Mouse (Mus musculus) heart, adult 11 months (tissue): ENCODE data around the gene Psg16.

ENCODE experiments used
- DNase-seq: peaks from one replicate; pipeline ENCODE4 v3.0.0; 2022

Psg16 gene

DNA sequence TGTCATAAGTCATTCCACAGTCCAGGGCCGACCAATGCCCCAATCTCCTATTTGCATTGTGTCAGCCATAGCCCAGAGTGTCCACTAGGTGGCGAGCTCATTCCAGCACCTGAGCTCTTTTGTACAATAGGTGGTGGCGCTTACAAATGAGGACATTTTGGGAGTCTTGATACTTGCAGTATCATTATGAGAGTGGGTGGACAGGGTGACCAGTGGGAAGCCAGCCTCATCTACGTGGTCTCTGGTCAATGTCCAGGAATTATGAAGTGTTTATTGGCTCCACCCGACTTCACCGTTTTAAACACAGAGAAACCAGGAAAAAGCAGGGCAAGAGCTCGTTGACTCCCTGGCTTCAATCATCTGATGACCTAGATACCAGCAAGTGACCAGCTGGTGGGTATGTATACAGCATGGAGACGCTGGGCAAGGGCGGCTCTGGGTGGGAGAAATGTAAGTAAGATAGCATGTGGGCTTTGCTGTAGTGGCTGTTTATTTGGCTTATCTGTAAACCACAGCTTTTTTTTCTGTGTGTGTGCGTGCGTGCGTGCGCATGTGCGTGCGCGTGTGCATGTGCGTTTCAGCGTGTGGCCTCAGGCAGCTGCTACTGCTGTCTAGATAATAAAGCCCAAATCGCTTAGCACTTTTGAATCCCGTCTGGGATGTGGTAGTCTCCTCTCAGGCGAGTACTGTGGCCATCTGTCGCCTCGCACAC, at the start of gene Psg16:
Psg16 (plus strand) TSS at position 137 of the 712 bp plus-strand sequence.
- peak; percentile 88 for DNase-seq

DNA sequence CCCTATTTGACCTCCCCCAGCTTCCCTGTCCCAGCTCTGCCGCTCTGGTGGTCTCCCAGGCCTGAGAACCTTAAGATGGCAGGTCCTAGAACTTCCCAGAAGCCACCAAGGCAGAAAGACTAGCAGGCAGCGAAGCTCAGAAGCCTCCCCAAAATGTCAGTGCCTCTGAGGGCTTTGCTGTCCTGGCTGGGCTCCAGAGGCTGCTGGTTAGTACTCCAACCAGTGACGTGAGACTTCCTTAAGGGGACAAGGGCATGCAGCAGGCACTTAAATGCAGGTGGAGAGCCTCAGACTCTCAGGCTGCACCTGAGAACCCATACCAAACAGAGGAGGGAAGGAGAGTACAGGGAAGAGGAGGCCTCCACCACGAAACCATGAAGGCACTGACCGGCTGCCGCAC, 49.7 kb upstream of the Psg16 start:
- no peak for DNase-seq

- DNase-seq, result peak; percentile 97
Observed at GRCm38 (mm10) chr7:17024814-17025504, 48.9 kb upstream of the Psg16 start.

DNA sequence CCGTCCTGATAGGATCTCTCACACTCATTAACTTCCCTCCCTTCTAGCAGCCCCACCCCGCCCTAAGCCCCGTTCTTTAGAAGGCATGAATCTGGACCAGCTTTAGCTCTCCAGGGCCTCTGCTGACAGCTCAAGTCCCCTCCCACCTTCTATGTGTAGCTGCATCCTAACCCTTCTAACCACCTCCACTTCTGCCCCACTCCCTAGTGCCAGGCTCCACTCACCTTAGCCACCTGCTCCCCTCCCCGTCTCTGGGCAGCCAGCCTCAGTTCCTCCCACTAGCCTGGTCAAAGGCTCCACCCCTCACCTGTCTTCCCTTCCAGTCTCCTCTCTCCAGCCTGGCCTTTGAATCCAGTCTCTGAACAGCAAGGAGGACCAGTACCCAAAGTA, 48.3 kb upstream of the Psg16 start:
- DNase-seq, result no peak

GRCm38 (mm10) chr7:17025896-17026622, 47.8 kb upstream of the Psg16 start:
- DNase-seq, result no peak

- no peak for DNase-seq
Observed at GRCm38 (mm10) chr7:17026710-17027587, 46.9 kb upstream of the Psg16 start.

- peak; percentile 99 for DNase-seq
Observed at GRCm38 (mm10) chr7:17027588-17028343, 46.1 kb upstream of the Psg16 start, which contains the start of gene Ppp5c. TSS of gene Ppp5c (minus strand) at chr7:17027924.

GRCm38 (mm10) chr7:17028923-17029322, 44.9 kb upstream of the Psg16 start:
- DNase-seq, result peak; percentile 83

DNA sequence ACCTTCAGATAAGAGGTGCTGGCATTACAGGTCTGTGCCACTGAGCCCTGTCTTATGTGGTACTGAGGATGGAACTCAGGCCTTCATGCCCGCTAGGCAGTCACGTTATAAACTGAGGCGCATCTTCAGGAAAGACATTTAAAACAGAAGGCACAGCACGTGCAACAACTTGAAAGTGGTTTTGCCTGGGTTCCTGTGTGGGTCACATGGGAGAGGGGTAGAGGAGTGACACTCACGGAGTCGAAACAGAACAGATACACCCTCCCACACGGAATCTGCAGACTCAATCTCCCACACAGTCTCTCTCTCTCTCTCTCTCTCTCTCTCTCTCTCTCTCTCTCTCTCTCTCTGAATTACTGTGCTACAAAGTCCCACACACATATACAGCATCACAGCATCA, 43.6 kb upstream of the Psg16 start:
- no peak for DNase-seq

DNA sequence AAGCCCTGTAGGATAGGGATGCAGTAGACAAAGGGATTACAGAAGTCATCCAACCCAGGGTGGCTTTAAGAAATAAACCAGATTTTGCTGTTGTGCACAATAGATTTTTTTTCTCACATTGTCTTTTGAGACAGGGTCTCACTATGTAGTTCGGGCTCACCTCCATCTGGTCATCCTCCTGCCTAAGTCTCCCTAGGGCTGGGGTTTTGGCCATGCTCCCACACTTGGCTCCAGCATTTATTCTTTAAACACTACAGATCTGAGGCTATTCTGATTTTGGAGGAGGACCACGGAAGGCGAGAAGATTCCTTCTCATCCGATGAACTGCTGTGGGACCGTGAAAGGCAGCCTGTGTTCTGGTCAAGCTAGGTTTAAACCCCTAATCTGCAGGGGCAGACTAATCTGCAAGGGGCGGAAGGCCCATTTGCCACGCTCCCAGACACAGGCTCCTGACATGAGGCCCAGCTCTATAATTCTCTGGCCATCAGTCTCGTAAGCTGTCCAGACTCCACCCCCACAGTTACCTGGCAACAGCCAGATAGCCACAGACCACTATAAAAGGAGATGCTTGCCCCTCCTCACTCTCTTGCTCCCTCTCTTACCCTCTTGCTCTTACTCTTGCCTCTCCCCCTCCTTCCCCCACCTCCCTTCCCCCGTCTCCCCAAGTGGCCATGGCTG, 35.7 kb upstream of the Psg16 start:
- no peak for DNase-seq

- no peak for DNase-seq
Observed at GRCm38 (mm10) chr7:17039373-17039772, 34.5 kb upstream of the Psg16 start.

GRCm38 (mm10) chr7:17045743-17046142, 28.1 kb upstream of the Psg16 start:
- peak; percentile 68 for DNase-seq

- DNase-seq, result peak; percentile 78
Observed at GRCm38 (mm10) chr7:17047041-17047682, 26.7 kb upstream of the Psg16 start.

GRCm38 (mm10) chr7:17048431-17049190, 25.2 kb upstream of the Psg16 start:
- DNase-seq, result peak; percentile 82

DNA sequence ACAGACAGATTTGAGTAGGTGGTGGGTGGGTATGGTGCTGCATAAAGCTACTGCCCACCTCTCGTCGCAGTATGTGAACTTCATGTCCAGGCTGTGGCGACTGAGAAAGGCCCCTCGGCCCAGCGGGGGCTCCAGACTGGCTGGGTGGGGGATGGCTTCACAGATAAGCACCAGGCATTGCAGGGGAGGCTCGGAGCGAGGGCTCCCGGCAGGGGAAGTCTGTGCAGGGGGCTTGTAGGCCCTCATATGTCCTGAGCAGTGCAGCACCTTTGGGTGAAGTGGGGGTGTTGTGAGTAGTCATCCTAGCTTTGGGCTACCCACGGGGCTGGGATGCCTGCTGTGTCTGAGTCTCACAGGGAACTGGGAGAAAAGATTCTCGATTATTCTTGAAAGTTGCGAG, 23.3 kb upstream of the Psg16 start:
- DNase-seq, result peak; percentile 88

DNA sequence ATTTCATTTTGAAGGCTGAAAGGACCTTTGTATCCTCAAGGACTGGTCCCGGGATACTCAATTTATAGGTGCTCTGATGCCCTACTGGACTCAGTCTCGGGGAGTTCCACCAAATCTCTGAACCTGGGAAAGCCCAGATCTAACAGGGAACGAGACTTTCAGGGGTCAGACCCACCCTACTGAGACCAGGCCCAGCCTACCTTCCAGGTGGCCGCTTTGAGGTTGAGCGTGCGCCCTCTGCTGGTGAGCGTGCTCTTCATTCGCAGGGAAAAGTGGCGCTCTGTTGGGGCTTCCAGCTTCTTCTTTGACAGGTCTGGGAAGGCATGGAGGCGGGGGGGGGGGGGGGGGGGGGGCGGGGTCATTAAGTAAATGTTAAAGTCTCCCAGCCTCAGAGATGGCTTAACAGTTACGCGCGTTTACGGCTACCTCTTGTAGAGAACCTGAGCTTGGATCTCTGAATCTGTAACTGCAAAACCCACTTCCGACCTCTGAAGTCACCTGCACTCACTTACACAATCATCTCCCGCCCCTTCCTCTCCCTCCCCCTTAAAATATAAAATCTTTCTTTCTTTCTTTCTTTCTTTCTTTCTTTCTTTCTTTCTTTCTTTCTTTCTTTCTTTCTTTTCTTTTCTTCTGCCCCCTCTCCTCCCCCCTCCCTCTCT, 22.8 kb upstream of the Psg16 start:
- DNase-seq, result peak; percentile 94

DNA sequence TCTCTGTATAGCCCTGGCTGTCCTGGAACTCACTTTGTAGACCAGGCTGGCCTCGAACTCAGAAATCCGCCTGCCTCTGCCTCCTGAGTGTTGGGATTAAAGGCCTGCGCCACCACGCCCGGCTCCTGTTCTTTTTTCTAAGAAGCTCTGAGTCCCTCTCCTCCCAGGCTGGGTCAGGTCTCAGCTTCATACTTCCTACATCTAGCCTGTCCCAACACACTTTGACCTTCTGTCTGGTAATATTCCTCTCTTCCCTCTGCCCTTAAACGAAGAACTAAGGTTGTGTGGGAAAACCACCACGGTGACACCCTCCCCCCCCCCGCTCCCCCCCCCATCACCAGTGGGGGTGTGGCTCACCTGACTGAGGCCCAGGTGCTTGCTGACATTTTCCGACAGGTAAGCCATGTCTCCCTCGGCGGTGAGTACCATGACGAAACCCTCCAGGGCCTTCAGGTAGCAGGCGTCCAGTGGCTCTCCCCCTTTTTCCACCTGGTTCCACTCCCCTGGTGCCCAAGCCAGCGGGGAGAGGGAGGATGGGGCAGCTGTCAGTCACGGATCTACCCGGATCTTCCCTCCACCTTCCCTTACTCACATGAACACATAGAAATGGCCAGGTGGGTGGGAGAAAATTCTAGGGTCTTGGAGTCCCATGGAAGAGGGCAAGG, 19.4 kb upstream of the Psg16 start:
- DNase-seq, result peak; percentile 92

DNA sequence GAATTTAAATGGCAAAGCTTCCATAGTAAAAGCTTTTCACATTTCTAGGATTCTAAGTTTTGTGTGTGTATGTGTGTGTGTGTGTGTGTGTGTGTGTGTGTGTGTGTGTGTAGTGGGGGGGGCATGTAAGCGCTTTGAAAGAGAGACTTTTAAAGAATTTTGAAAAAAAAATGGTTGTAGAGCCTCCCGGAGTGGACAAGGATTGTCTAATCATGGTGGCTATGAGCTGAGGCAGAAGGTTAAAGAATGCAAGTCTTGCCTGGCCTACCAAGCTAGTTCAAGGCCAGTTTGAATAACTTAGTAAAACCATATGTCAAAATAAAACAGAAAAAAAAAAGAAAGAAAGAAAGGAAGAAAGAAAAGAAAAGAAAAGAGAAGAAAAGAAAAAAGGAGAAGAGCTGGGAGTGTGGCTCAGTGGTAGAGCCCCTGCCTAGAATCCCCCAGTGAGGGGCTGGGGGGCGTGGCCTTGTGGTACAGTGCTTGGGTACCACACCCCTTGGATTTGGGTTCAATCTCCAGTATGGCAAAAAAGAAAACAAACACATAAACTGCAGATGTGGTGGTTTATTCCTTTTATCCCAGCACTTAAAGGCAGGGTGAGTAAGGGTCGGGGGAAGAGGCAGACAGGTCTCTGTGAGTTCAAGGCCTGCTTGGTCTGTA, 18.4 kb upstream of the Psg16 start:
- peak; percentile 66 for DNase-seq
